Mouse (Mus musculus) embryonic facial prominence, embryonic 14.5 days (tissue): ENCODE measurements around the gene Prodh2. TPM values are rescaled to one million over a fixed set of nuclear protein-coding genes. Genes with fewer than 3 reads are reported as not detected.
A peak's percentile ranks its signal among the peaks of the same experiment; 100 is the strongest.

Experiments
- ATAC-seq: fragments of 200-750 bp; cut with Nextera tagmentation; 2 replicates; pipeline ENCODE4 v1.8.0; 2017; ENCODE audit warnings: low read depth, moderate number of reproducible peaks, moderate TSS enrichment
- DNase-seq: peaks from one replicate; pipeline ENCODE4 v3.0.0-alpha.2; 2015; ENCODE audit warnings: low spot score
- H3K27ac ChIP-seq: fragments of 300-500 bp; sonication (generic); replicated peaks from 2 replicates; pipeline ENCODE4 v1.5.1; 2014; ENCODE audit warnings: low read depth, mild to moderate bottlenecking, low read length, moderate library complexity
- H3K27me3 ChIP-seq: fragments of 300-500 bp; sonication (generic); replicated peaks from 2 replicates; pipeline ENCODE4 v1.6.1; 2014; ENCODE audit warnings: low read length; ENCODE audit not compliant: control insufficient read depth, insufficient read depth
- H3K36me3 ChIP-seq: fragments of 300-500 bp; sonication (generic); 2 replicates; pipeline ENCODE4 v1.6.1; 2014; ENCODE audit warnings: low read length, mixed read lengths; ENCODE audit not compliant: control insufficient read depth, insufficient read depth
- H3K4me1 ChIP-seq: fragments of 300-500 bp; sonication (generic); 2 replicates; pipeline ENCODE4 v1.6.1; 2014; ENCODE audit warnings: antibody characterized with exemption, low read length; ENCODE audit not compliant: control insufficient read depth, insufficient read depth
- H3K4me2 ChIP-seq: fragments of 300-500 bp; sonication (generic); 2 replicates; pipeline ENCODE4 v1.6.1; 2014; ENCODE audit warnings: low read depth, mild to moderate bottlenecking, low read length, moderate library complexity, mixed read lengths
- H3K4me3 ChIP-seq: fragments of 300-500 bp; sonication (generic); 2 replicates; pipeline ENCODE4 v1.5.1; 2014; ENCODE audit warnings: low read depth, mild to moderate bottlenecking, low read length
- H3K9ac ChIP-seq: fragments of 300-500 bp; sonication (generic); 2 replicates; pipeline ENCODE4 v1.6.1; 2014; ENCODE audit warnings: low read depth, mild to moderate bottlenecking, low read length, moderate library complexity, mixed read lengths
- H3K9me3 ChIP-seq: fragments of 300-500 bp; sonication (generic); 2 replicates; pipeline ENCODE4 v1.6.1; 2016; ENCODE audit warnings: low read length; ENCODE audit not compliant: control insufficient read depth
- WGBS: fragments of 180-500 bp; shearing (Covaris S2); extraction: QIAGEN DNeasy Blood & Tissue Kit; methylation state at CpG from one replicate; pipeline ENCODE4 v1.1.7; 2014; 5-methylcytosine and 5-hydroxymethylcytosine counted together
- polyA plus RNA-seq: library from polyadenylated mRNA; unstranded; fragments of >200 nt; fragmentation: Nextera tagmentation; extraction: Ambion mirVana; gene quantifications from 2 replicates; pipeline ENCODE4 v1.2.1, GENCODE M21; 2014

Prodh2 gene
- polyA plus RNA-seq, 1 experiment from 2014 or later: not detected

DNA sequence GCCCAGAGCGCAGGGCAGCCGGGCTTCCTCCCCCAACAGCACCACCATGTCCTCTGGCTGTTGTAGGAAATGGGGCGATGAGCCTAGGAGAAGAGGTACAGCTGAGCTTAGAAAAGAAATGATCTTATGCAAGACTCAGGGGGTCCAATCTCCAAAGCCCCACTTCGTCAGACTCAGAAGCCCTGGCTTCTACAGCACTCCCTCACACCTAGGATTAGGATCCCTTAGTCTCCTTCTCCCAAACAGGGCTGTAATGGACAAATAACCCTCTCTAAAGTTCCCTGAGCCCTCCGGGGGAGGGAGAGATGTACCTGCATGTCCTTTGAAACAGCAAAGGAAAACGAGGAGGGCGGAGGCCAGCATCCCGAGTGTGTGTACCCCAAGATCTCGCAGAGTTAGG lies 36.9 kb upstream of the Prodh2 start:
- Histone ChIP-seq H3K4me2 (peak overlapping the region; percentile 37), H3K27me3 (peaks cover 93% of the 10 kb centered on the region), H3K36me3 (no peaks in the 10 kb centered on the region), H3K4me1 (peaks cover 8% of the 10 kb centered on the region), H3K4me3 (no peak overlapping the region; the same call in 1 of the 2 replicates), H3K27ac (no peak overlapping the region), H3K9me3 (peaks cover 5% of the 10 kb centered on the region; the same call in 1 of the 2 replicates), H3K9ac (0 out of 2 replicates have a peak overlapping the region, but pooled peaks have one; percentile 5)
- 2% methylated on average over 9 of the region's 9 CpGs for WGBS
- ATAC-seq (no peak), DNase-seq (no peak)

DNA sequence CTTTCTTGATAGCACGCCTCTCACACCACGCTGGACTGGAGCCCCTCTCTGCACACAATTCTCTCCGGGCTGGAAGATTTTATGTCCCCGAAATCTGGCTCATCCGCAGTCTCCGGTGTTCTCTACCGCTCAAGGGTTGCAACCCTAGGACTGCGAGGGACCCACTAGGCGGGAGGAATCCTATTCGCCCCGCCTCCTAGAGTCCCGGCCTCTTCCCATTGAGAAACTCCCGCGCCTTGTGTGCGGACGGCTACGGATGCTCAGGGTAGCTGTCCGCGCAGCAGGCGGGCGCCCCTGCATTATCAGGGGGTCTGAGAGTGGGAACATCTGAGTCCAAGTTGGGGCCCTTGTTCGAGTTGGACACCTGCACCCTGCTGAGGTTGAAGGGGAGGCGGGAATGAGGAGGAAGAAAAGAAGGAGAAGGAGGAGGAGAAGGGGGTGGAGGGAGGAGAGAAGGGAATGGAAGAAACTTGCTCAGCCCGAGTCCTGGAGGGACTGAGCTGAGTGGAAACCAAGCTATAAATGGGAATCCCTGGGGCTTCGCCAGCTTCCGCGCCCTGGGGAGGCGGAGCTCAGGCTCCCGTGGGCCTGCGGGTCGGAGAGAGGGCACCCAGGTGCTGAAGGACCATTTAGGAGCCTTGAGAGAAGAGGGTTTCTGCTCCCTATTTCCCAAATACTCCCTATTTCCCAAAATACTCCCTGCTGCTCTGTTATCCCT lies 36.4 kb upstream of the Prodh2 start:
- ATAC-seq: no peak
- H3K4me3 ChIP-seq: peak overlapping the region; percentile 25
- no peak for DNase-seq

DNA sequence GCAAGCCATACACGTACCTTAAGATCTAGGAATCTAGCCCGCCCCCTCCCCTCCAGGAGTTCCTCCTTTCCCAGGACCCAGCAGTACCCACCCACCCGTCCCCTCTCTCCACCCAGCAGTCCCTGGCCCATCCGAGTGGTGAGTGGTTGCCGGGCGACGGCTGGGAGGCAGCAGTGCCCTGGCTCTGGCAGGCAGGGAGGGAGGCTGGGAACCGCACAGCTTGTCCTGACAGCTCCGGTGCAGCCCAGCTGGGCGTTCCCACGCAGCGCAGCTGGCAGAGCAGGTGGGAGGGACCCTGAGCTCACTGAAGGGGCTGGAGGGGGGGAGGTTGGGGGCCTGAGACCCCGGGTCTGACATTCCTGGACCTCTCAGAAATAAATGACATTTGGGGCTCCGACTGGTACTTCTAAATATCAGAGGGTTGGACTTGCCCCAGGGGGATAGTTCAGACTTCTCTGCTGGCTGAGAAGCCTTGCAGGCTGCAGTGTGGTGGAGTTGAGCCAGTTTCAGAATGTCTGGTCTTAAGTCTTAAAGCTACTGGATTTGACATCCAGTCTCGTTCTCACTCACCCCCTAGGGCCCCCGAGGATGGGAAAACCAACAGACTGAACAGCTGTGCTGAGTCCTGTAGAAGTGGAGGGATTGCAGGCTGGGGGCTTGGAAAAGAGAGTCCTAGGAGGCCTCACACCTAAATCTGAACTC lies 35.6 kb upstream of the Prodh2 start, which contains the start of the genes Kirrel2 and Nphs1:
Kirrel2 (minus strand) TSS at position 62 of the 702 bp plus-strand sequence.
Nphs1 (plus strand) TSS at position 687 of the 702 bp plus-strand sequence.
- Histone ChIP-seq H3K27ac (no peak within 1 kb of the TSS), H3K4me1 (peaks cover 8% of the 10 kb centered on the region), H3K4me2 (peak within 1 kb of the TSS; percentile 37), H3K4me3 (peak within 1 kb of the TSS; percentile 25), H3K9ac (peak within 1 kb of the TSS; percentile 34; the same call in 1 of the 2 replicates), H3K36me3 (no peaks in the 10 kb centered on the region), H3K27me3 (peaks cover 98% of the 10 kb centered on the region), H3K9me3 (peaks cover 5% of the 10 kb centered on the region; the same call in 1 of the 2 replicates)
- ATAC-seq (peak; percentile 86), DNase-seq (peak; percentile 78)
- 2% methylated on average over 15 of the region's 16 CpGs for WGBS

More for the DNA sequence above, 36.4 kb upstream of the Prodh2 start:
- Histone ChIP-seq H3K27me3 (peaks cover 97% of the 10 kb centered on the region), H3K36me3 (no peaks in the 10 kb centered on the region), H3K4me1 (peaks cover 8% of the 10 kb centered on the region), H3K9me3 (peaks cover 5% of the 10 kb centered on the region; the same call in 1 of the 2 replicates), H3K27ac (no peak overlapping the region), H3K9ac (peak overlapping the region; percentile 34; the same call in 1 of the 2 replicates), H3K4me2 (peak overlapping the region; percentile 37)
- 2% methylated on average over 29 of the region's 31 CpGs for WGBS

DNA sequence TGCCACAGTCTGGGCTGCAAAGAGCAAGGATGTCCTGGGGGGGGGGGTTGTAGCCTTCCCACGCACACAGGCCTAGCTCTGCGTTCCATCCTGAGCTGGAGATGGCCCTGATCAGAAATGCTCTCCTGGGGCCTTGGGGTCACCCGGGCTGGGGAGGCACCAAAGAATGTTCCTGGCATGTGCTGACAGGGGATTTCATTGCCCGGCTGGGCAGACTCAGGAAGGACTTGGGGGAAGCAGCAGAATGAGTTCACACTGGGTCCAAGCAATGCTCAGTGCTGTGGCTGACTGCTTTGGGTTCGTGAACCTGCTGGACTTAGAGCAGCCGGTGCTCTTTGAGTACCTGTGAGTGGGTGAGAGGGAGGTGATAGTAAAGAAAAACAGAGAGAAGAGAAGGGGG lies 33.9 kb upstream of the Prodh2 start:
- Histone ChIP-seq H3K4me2 (no peak overlapping the region), H3K27me3 (peaks cover 97% of the 10 kb centered on the region), H3K27ac (no peak overlapping the region), H3K4me1 (peaks cover 8% of the 10 kb centered on the region; the same call in 1 of the 2 replicates), H3K4me3 (no peak overlapping the region), H3K9me3 (peaks cover 5% of the 10 kb centered on the region; the same call in 1 of the 2 replicates), H3K9ac (no peak overlapping the region), H3K36me3 (no peaks in the 10 kb centered on the region)
- no peak for ATAC-seq
- no peak for DNase-seq
- 27% methylated on average over 6 of the region's 6 CpGs for WGBS

DNA sequence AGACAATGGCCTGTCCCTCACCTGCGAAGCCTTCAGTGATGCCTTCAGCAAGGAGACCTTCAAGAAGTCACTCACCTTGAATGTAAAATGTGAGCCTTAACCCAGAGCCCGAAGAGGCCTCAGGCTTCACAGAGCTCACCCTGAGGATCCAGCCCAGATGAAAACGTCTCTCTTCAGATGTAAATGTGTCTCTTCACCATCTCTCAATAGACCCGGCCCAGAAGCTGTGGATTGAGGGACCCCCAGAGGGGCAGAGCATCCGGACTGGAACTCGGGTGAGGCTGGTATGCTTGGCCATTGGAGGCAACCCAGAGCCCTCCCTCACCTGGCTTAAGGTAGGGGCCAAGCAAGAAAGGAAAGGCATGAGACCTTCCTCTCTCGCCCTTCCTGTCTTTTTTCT lies 29.9 kb upstream of the Prodh2 start:
- Histone ChIP-seq H3K27me3 (peaks cover 93% of the 10 kb centered on the region), H3K4me2 (no peak overlapping the region), H3K9ac (no peak overlapping the region), H3K4me1 (no peaks in the 10 kb centered on the region), H3K27ac (no peak overlapping the region), H3K4me3 (no peak overlapping the region), H3K9me3 (no peaks in the 10 kb centered on the region), H3K36me3 (no peaks in the 10 kb centered on the region)
- ATAC-seq (no peak), DNase-seq (no peak)
- 35% methylated on average over 7 of the region's 7 CpGs for WGBS

DNA sequence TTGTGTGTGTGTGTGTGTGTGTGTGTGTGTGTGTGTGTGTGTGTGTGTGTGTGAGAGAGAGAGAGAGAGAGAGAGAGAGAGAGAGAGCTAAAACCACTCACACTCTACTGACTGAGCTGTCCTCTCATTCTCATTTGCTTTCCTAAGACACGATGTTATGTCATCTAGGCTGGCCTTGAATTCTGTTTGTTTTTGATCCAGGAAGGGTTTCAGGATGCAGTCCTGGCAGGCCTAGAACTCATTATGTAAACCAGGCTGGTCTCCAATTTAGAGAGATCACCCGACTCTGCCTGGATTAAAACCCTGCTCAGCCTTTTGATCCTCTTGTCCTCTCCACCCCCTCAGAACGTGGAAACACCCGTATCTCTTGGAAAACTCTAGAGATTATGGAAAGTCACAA lies 29.4 kb upstream of the Prodh2 start:
- Histone ChIP-seq H3K9me3 (no peaks in the 10 kb centered on the region), H3K9ac (no peak overlapping the region), H3K36me3 (no peaks in the 10 kb centered on the region), H3K4me3 (no peak overlapping the region), H3K27me3 (peaks cover 88% of the 10 kb centered on the region), H3K4me1 (no peaks in the 10 kb centered on the region), H3K4me2 (no peak overlapping the region), H3K27ac (no peak overlapping the region)
- 21% methylated on average over 4 of the region's 4 CpGs for WGBS
- DNase-seq (no peak), ATAC-seq (no peak)

DNA sequence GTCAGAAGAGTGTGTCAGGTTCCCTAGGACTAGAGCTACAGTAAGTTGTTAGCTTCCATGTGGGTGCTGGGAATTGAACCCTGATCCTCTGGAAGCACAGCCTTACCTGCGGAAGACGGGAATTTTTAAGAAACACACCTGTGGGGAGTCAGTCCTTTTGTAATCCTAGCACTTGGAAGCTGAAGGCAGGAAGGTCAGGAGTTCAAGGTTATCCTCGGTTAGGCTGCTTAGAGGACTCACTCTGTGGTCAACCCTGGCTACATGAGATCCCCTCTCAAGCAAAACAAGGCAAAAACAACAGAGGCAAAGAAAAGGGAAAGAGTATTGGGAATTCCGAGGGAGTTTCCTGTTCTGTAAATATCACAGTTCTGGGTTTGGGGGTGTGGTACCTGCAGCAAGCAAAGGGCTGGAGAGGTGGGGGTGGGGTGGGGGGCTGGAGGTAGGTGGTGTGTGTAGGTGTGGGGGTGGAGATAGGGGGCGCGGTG lies 28.6 kb upstream of the Prodh2 start:
- 9% methylated on average over 6 of the region's 6 CpGs for WGBS

DNA sequence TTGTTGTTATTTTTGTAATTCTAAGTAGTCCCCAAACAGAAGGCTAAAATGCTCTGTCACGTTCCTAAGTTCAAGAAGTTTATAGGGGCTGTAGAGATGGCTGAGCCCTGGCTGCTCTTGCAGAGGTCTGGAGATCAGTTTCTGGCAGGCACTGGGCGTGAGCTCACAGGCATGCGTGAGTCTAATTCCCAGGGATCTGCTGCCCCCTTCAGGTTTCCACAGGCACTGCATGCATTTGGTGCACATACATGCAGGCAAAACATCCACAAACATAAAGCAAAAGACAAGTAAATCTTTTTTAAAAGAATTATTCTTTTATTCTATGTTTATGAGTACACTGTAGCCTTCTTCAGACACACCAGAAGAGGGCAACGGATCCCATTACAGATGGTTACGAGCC lies 21.0 kb upstream of the Prodh2 start:
- no peaks in the 10 kb centered on the region for H3K36me3 ChIP-seq
- no peak overlapping the region for H3K9ac ChIP-seq
- H3K4me1 ChIP-seq: no peaks in the 10 kb centered on the region
- no peak overlapping the region for H3K4me3 ChIP-seq
- 0 out of 2 replicates have a peak, but pooled peaks cover 5% of the 10 kb centered on the region for H3K9me3 ChIP-seq
- no peak overlapping the region for H3K27ac ChIP-seq
- DNase-seq (no peak), ATAC-seq (no peak)
- WGBS: 49% methylated on average over 5 of the region's 5 CpGs
- peaks cover 7% of the 10 kb centered on the region for H3K27me3 ChIP-seq
- no peak overlapping the region for H3K4me2 ChIP-seq

More for the DNA sequence above, 28.6 kb upstream of the Prodh2 start:
- H3K4me3 ChIP-seq: no peak overlapping the region
- no peak for DNase-seq
- no peak overlapping the region for H3K9ac ChIP-seq
- H3K27ac ChIP-seq: no peak overlapping the region
- no peak for ATAC-seq
- no peaks in the 10 kb centered on the region for H3K9me3 ChIP-seq
- H3K4me1 ChIP-seq: no peaks in the 10 kb centered on the region
- H3K36me3 ChIP-seq: no peaks in the 10 kb centered on the region
- no peak overlapping the region for H3K4me2 ChIP-seq
- peaks cover 80% of the 10 kb centered on the region for H3K27me3 ChIP-seq
